Mouse (Mus musculus) spleen, adult 2 months (tissue): ENCODE results near the gene Stpg3. TPM values are rescaled to one million over a fixed set of nuclear protein-coding genes. Genes with fewer than 3 reads are reported as not detected.

Source experiments
- DNase-seq, 2 experiments: peaks; one replicate each; pipeline versions ENCODE4 v3.0.0 to v3.0.0-alpha.2; 2012 to 2021; ENCODE audit warnings: low spot score in 2 of 2, low read depth in 1 of 2
- H3K27ac ChIP-seq: fragments of 200-500 bp; 2 replicates; pipeline ENCODE4 v1.5.1; 2012; ENCODE audit warnings: low read length, inconsistent platforms; ENCODE audit not compliant: insufficient read depth
- H3K27me3 ChIP-seq: fragments of 200-500 bp; 2 replicates; pipeline ENCODE4 v1.6.1; 2012; ENCODE audit warnings: mild to moderate bottlenecking, moderate library complexity, low read length, inconsistent platforms; ENCODE audit not compliant: control insufficient read depth, insufficient read depth
- H3K36me3 ChIP-seq: fragments of 200-500 bp; 2 replicates; pipeline ENCODE4 v1.6.1; 2012; ENCODE audit warnings: mild to moderate bottlenecking, low read length, inconsistent platforms; ENCODE audit not compliant: control insufficient read depth, insufficient read depth
- H3K4me1 ChIP-seq: fragments of 200-500 bp; 2 replicates; pipeline ENCODE4 v1.6.1; 2011; ENCODE audit warnings: inconsistent platforms; ENCODE audit not compliant: control insufficient read depth, insufficient read depth, insufficient read length
- H3K4me3 ChIP-seq: fragments of 200-500 bp; 2 replicates; pipeline ENCODE4 v1.5.1; 2011; ENCODE audit warnings: mild to moderate bottlenecking, inconsistent platforms; ENCODE audit not compliant: insufficient read depth, insufficient read length; ENCODE audit errors: extremely low read depth
- CTCF ChIP-seq: fragments of 200-500 bp; IDR thresholded peaks from 2 replicates; pipeline ENCODE4 v1.5.1; 2011; ENCODE audit warnings: mild to moderate bottlenecking, inconsistent platforms; ENCODE audit not compliant: insufficient read depth, insufficient read length, insufficient replicate concordance; ENCODE audit errors: extremely low read depth
- POLR2A ChIP-seq: fragments of 200-500 bp; IDR thresholded peaks from 2 replicates; pipeline ENCODE4 v1.6.1; 2011; ENCODE audit warnings: low read depth, low read length, inconsistent platforms
- WGBS: fragments of 180-500 bp; shearing (Covaris S2); methylation state at CpG from one replicate; pipeline ENCODE4 v1.1.7; 2018; 5-methylcytosine and 5-hydroxymethylcytosine counted together
- polyA plus RNA-seq: library from polyadenylated mRNA; depleted of rRNA; stranded (reverse); fragments of >200 nt; gene quantifications from 2 replicates; pipeline ENCODE4 v1.2.3, GENCODE M21; 2012

Gene Stpg3
- polyA plus RNA-seq, 1 experiment = not detected

DNA sequence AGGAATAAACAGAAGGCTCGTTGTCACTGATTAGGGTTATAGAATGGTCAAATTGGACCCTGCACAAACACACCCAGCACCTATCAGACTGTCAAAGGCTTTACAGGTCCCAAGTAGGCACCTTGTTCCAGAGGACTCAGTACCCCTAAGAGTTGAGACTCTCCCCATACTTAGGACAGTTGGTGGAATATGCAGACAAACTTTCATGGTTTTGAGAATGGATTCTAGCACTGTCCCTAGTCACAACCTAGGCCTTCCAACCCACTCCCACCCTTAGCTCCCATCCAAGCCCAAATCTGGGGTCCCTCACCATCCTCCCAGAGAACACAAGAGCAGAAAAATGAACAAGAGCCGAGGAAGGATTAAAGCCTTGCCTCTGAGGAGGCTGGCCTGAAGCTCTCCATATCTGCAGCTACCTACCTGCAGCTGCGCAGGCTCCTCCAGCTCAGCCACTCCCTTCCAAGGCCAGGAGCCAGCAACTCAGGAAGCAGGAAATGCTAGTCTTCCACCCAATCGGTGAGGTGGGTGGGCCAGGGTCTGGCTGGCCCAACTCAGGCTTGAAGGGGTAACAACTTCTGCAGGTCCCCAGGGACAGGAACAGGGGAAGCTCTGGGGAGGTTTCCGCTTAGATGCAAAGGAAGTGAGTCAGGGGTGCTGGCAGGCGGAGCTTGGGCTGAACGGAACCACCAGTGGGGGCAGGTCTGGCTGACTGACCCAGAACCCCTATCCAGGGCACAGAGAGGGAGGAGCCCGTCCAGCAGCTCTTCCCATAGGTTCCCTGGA, 18.1 kb downstream of the Stpg3 start, which contains the start of gene Tor4a:
Gene Tor4a (minus strand): TSS at position 715 of the 783 bp plus-strand sequence.
- Histone ChIP-seq H3K27ac (peak within 1 kb of the TSS; percentile 98), H3K36me3 (peaks cover 18% of the 10 kb centered on the region), H3K27me3 (no peaks in the 10 kb centered on the region), H3K4me3 (peak within 1 kb of the TSS; percentile 78), H3K4me1 (peaks cover 21% of the 10 kb centered on the region; the same call in 1 of the 2 replicates)
- WGBS = 2% methylated on average over 8 of the region's 8 CpGs
- peak; percentile 87 to 92 for DNase-seq
- TF ChIP-seq CTCF = no peak
- peak; percentile 79 for TF ChIP-seq POLR2A

DNA sequence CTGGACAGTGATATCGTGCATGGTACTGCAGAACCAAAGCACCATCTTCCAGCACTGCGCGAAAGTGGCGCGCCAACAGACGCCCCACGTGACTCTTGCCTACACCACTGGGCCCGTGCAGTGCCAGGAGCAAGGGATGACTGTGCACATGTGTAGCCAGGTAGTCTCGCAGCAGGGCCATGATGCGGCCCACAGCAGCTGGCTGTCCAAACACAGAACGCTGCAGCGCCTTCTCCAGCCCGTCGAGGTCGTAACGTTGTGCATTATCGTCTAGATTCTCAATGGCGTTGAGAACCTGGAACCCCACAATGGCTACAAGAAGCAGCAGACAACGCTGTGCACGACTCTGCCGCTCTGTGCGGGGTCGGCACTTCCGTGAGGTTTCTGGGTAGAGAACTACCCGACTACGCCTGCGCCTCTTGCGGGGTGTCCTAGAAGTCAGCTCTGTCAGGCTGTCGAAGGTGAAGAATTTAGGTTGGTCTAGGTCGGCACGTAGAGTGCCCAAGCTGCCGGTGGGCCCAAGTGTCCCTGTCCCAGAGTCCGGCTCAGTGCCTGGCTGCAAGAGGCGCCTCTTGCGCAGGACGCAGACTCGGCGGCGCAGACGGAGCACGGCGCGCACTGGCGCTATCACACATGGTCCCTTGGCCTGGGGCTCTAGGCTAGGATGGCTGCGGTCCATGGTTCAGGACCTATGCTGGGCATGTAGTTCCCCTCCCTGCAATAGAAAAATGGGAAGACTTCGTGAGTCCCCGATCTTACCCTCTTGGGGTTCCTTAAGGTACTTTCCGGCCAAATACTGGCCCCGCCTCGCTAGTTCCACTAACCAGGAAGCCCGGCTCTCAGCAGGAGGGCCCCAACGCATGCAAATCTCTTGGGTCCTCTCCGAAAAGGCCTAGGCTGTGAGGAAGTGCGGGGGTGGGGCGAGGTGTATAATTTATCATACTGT, 19.0 kb downstream of the Stpg3 start:
- DNase-seq = peak; percentile 86 to 95
- Histone ChIP-seq H3K27ac (peak overlapping the region; percentile 98), H3K4me3 (peak overlapping the region; percentile 78), H3K36me3 (peaks cover 10% of the 10 kb centered on the region), H3K4me1 (peaks cover 21% of the 10 kb centered on the region; the same call in 1 of the 2 replicates), H3K27me3 (no peaks in the 10 kb centered on the region)
- no peak for TF ChIP-seq CTCF
- no peak; the same call in 1 of the 2 replicates for TF ChIP-seq POLR2A
- 2% methylated on average over 55 of the region's 55 CpGs for WGBS

DNA sequence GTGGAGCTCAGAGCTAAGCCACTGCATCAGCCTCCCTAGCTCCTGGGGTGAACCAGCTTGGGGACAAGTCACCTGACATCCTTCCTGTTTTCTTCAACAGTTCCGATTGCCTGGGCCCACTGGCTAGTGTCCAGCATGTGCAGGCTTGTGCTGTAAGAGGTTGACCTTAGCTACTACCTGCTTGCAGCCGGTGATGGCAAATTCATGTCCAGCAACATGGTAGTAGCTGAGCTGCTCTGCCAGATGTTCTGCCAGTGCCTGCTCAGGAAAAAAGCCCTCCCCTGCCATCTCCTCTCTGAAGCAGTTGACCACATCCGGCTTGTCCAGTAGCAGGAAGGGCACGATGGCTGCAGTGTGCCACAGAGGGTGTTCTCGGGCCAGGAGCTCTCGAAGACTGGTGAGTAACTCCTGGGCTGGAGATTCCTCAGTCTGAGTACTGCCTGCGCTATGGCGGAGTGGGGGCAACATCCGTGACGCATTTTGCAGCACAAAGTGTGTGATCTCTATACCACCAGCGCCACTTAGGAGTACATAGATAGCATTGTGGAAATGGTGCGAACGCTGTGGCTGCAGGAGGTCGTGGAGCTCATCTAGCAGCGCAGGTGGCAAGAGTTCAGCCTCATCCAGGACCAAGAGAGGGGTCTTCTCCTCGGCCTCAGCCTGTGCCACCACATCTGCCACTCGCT, 19.8 kb downstream of the Stpg3 start:
- peak overlapping the region; percentile 98 for H3K27ac ChIP-seq
- 12% methylated on average over 17 of the region's 17 CpGs for WGBS
- H3K4me3 ChIP-seq = peak overlapping the region; percentile 78
- peaks cover 21% of the 10 kb centered on the region; the same call in 1 of the 2 replicates for H3K4me1 ChIP-seq
- H3K27me3 ChIP-seq = no peaks in the 10 kb centered on the region
- H3K36me3 ChIP-seq = peaks cover 6% of the 10 kb centered on the region; the same call in 1 of the 2 replicates
- peak in 1 of 2 experiments; percentile 54 for DNase-seq
- TF ChIP-seq POLR2A = no peak
- no peak for TF ChIP-seq CTCF

DNA sequence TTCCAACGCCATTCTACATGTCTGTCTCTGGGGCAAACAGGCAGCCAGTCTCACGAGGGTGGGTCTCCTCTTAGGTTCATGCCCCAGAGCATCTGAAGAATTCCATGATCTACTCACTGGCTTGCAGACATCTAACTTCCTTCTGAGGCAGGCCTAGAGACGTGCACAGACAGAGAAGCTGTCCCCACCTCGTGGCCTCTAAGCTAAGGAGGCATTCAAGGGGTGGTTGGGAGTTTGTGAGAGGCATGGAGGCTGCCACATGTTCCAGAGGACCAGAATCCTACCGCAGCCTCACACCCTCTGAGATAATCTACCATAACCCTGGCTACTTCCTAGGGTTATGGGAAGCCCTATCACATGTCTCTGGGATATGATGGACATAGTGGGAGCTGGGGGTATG, 20.4 kb downstream of the Stpg3 start:
- no peak for DNase-seq
- Histone ChIP-seq H3K4me3 (peak overlapping the region; percentile 78; the same call in 1 of the 2 replicates), H3K27ac (peak overlapping the region; percentile 98), H3K4me1 (peaks cover 21% of the 10 kb centered on the region; the same call in 1 of the 2 replicates), H3K36me3 (peaks cover 5% of the 10 kb centered on the region; the same call in 1 of the 2 replicates), H3K27me3 (no peaks in the 10 kb centered on the region)
- no peak for TF ChIP-seq POLR2A
- no peak for TF ChIP-seq CTCF
- 29% methylated on average over 5 of the region's 5 CpGs for WGBS

DNA sequence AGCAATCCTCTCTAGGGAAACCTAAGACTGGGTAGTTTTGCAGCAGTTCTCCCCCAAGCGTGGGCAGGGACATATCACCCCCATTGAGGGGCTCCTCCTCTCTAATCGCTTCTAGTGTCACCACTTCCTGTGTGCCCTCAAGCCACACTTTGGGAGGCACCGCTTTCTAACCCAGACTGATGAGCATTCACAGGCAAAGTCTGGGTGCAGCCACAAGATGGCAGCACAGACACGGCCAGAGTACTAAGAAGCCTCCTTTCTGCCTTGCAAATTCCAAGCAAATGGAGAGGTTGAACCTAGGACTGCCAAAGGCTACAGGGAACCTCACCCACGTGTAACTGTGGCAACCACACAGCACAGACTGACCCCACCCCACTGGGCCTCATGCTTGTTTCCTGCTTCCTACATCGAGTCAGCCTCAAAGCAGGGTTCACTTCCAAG, 21.1 kb downstream of the Stpg3 start:
- peak overlapping the region; percentile 33; the same call in 1 of the 2 replicates for H3K4me3 ChIP-seq
- DNase-seq = peak; percentile 69 to 74
- peaks cover 5% of the 10 kb centered on the region; the same call in 1 of the 2 replicates for H3K36me3 ChIP-seq
- WGBS = 0% methylated on average over 6 of the region's 6 CpGs
- H3K4me1 ChIP-seq = peaks cover 21% of the 10 kb centered on the region; the same call in 1 of the 2 replicates
- TF ChIP-seq POLR2A = no peak
- TF ChIP-seq CTCF = peak; percentile 95; the same call in 1 of the 2 replicates
- H3K27ac ChIP-seq = peak overlapping the region; percentile 98
- no peaks in the 10 kb centered on the region for H3K27me3 ChIP-seq

DNA sequence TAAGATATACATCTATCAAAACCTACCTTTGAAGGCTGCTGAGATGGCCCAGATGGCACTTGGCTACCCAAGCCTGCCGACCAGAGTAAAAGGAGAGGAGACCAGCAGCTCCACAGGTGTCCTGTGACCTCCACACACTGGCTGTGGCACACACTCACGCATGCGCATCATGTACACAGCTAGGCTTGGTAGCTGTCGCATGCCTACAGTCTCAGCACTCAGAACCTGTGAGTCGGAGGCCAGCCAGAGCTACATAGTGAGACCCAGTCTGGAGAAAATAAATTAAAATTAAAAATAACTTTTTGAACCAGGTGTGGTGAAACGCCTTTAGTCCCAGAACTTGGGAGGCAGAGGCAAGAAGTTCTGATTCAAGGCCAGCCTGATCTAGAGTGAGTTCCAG, 26.6 kb downstream of the Stpg3 start:
- WGBS = 84% methylated on average over 6 of the region's 6 CpGs
- Histone ChIP-seq H3K27me3 (peaks cover 3% of the 10 kb centered on the region; the same call in 1 of the 2 replicates), H3K36me3 (no peaks in the 10 kb centered on the region), H3K4me3 (no peak overlapping the region), H3K4me1 (peaks cover 11% of the 10 kb centered on the region), H3K27ac (no peak overlapping the region)
- no peak for DNase-seq
- TF ChIP-seq POLR2A (no peak), CTCF (no peak)
